Mouse (Mus musculus): ENCODE measurements at regions not wholly inside any gene's neighbourhood (a gene's known extent, or its start where the extent isn't known, plus 50 kb on each side); places are given as distances from the start of the nearest gene placed in this dataset.
"Not testable (repeated sequence)": the region's sequence is repeated elsewhere in the genome, so short reads cannot be mapped to it uniquely, and the experiment has no call there.

DNA sequence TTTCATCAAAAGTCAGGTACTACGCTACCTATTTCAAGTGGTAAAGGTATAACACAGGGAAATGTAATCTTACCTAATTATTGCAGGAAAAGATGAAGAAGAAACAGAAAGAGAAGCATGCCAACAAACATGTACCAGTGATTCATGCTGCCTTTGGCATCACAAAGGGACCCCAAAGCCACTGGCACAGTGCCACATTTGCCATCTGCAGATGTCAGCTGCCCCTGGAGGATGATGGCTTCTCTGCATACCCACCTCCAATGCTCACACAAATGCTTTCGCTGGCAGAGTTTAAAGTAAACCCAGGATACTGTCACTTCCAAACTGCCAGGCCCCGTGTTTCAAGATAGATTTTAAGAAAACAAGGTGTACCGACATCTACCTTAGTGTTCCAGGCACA is 168.6 kb upstream of the Fbxl7 start:
- no peaks in the 10 kb centered on the region for H3K36me3 ChIP-seq (replicated peaks)
- no peaks in the 10 kb centered on the region for H3K27me3 ChIP-seq
- 78% methylated on average over 4 of the region's 4 CpGs for WGBS
- H3K4me2 ChIP-seq: no peak overlapping the region
- no peak overlapping the region for H3K4me3 ChIP-seq (replicated peaks)
- ATAC-seq (ENCODE audit: low FRiP score): no peak
- H3K27ac ChIP-seq: no peak overlapping the region
- no peaks in the 10 kb centered on the region for H3K9me3 ChIP-seq
- H3K9ac ChIP-seq: no peak overlapping the region
- no peaks in the 10 kb centered on the region for H3K4me1 ChIP-seq

DNA sequence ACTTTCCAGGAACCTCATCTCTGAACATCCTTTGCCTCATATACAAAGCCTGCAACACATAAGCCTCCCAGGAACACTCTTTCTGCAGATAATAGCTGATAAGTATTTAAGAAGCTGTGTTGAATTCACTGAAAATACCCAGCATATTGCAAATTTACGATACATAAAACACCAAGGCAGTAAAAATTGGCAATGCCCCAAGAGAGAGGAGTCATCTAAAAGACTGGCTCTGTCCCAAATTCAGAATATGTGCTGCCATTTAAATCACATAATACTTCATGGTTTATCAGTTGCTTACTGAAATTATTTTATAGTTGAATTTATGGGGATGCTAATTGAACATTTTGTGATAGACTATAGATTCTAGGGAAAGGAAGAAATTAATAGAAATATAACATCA is 172.3 kb upstream of the Fbxl7 start:
- no peaks in the 10 kb centered on the region for H3K27me3 ChIP-seq
- H3K4me1 ChIP-seq: no peaks in the 10 kb centered on the region
- H3K36me3 ChIP-seq (replicated peaks): no peaks in the 10 kb centered on the region
- H3K4me3 ChIP-seq (replicated peaks): no peak overlapping the region
- no peak for ATAC-seq (ENCODE audit: low FRiP score)
- no peak overlapping the region for H3K27ac ChIP-seq
- no peaks in the 10 kb centered on the region for H3K9me3 ChIP-seq
- H3K9ac ChIP-seq: no peak overlapping the region
- WGBS: 83% methylated on average over 1 of the region's 1 CpGs
- no peak overlapping the region for H3K4me2 ChIP-seq

DNA sequence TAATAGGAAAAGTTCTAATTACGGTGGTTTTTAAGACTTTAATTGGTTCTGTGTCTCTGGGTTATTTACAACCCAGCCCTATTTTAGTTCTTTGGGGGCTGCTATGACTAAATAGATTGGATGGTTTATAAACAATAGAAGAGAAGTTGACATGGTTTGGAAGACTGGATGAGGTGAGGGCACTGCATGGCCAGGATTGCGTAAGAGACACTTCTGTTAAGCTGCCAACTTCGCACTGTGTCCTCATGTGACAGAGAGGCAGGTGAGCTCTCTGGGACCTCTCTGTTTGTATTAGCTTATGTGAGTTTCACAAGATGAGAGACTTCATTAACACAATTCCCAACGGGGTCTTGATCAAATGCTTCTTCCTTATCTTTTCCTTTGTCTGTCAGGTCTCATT is 182.5 kb upstream of the Fbxl7 start:
- no peak for ATAC-seq (ENCODE audit: low FRiP score)

DNA sequence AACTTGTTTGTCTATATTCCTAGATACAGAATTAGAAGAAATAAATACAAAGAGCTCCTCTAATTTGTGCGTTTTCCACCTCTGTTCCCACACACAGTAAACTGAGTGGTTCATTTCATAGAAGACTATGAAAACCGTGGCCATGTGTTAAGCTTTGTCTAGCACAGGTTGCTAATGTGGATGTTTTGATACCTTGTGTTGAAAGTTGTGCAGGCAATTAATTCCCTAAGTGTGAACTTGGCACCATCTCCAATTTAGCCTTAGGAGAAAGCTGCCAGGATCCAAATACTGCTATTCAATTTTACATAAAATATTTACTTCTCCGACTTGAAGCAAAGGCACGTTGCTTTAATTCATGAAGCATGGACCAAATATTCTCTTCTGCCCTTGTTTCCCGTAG is 187.4 kb upstream of the Fbxl7 start:
- no peaks in the 10 kb centered on the region for H3K9me3 ChIP-seq
- no peak for ATAC-seq (ENCODE audit: low FRiP score)
- H3K4me1 ChIP-seq: no peaks in the 10 kb centered on the region
- WGBS: 90% methylated on average over 5 of the region's 5 CpGs
- H3K9ac ChIP-seq: no peak overlapping the region
- H3K27ac ChIP-seq: no peak overlapping the region
- H3K4me2 ChIP-seq: no peak overlapping the region
- no peaks in the 10 kb centered on the region for H3K27me3 ChIP-seq
- no peak overlapping the region for H3K4me3 ChIP-seq (replicated peaks)
- H3K36me3 ChIP-seq (replicated peaks): no peaks in the 10 kb centered on the region

More for the DNA sequence above, 182.5 kb upstream of the Fbxl7 start:
- Histone ChIP-seq H3K4me1 (no peaks in the 10 kb centered on the region), H3K4me2 (no peak overlapping the region), H3K27me3 (no peaks in the 10 kb centered on the region), H3K9ac (no peak overlapping the region), H3K27ac (no peak overlapping the region), H3K36me3 (replicated peaks) (no peaks in the 10 kb centered on the region), H3K4me3 (replicated peaks) (no peak overlapping the region), H3K9me3 (no peaks in the 10 kb centered on the region)
- WGBS: 88% methylated on average over 4 of the region's 4 CpGs

DNA sequence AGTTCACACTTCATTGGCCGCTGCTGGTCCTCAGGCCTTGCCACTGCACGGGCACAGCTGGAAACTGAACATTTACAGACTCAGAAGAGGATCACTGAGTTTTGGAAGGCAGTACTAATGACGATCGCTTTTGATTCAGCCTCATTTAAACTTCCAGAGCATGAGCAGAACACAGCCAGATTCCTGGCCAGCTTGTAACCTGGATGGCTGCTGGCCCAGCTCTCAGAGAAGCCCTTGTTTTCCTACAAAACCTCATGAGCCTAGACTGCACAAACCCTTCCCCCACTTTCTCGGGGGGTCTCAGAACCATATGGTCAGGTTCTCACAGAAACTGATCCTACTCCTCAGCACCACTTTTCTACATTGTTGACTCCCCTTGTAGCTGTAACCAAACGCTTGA is 188.2 kb upstream of the Fbxl7 start:
- no peak for ATAC-seq (ENCODE audit: low FRiP score)
- no peaks in the 10 kb centered on the region for H3K27me3 ChIP-seq
- H3K9me3 ChIP-seq: no peaks in the 10 kb centered on the region
- H3K4me3 ChIP-seq (replicated peaks): no peak overlapping the region
- no peak overlapping the region for H3K27ac ChIP-seq
- H3K36me3 ChIP-seq (replicated peaks): no peaks in the 10 kb centered on the region
- no peak overlapping the region for H3K9ac ChIP-seq
- H3K4me2 ChIP-seq: no peak overlapping the region
- WGBS: 54% methylated on average over 6 of the region's 6 CpGs
- H3K4me1 ChIP-seq: no peaks in the 10 kb centered on the region

DNA sequence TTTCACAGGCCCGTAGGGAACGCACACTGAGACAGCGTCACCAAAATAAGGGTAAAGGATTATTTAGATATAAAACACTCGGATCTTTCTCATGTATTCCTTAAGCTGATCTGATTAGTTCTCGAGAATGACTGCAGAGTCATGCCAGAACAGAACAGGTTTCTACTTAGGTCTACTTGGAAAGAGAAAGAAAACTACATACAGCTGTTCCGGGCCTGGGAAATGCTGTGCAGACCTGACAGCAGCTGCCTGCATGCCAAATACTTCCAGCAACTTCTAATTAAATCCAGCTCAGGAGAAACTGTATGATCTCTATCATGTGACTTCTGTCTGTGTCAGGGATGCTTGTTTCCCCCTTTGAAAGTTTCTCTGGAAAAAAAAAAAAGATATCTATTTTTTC is 193.8 kb upstream of the Fbxl7 start:
- Histone ChIP-seq H3K27me3 (no peaks in the 10 kb centered on the region), H3K4me3 (replicated peaks) (no peak overlapping the region), H3K27ac (no peak overlapping the region), H3K4me1 (no peaks in the 10 kb centered on the region), H3K4me2 (no peak overlapping the region), H3K36me3 (replicated peaks) (no peaks in the 10 kb centered on the region), H3K9me3 (no peaks in the 10 kb centered on the region), H3K9ac (no peak overlapping the region)
- 82% methylated on average over 6 of the region's 6 CpGs for WGBS
- no peak for ATAC-seq (ENCODE audit: low FRiP score)

- Histone ChIP-seq H3K4me3 (replicated peaks) (no peak overlapping the region), H3K9me3 (no peaks in the 10 kb centered on the region), H3K36me3 (replicated peaks) (no peaks in the 10 kb centered on the region), H3K4me2 (no peak overlapping the region), H3K27ac (no peak overlapping the region), H3K4me1 (no peaks in the 10 kb centered on the region), H3K27me3 (no peaks in the 10 kb centered on the region), H3K9ac (no peak overlapping the region)
- 81% methylated on average over 3 of the region's 3 CpGs for WGBS
- ATAC-seq (ENCODE audit: low FRiP score): no peak
Measured at GRCm38 (mm10) chr15:27094102-27094501, 198.7 kb upstream of the Fbxl7 start.

- no peak overlapping the region for H3K4me3 ChIP-seq (replicated peaks)
- 92% methylated on average over 9 of the region's 9 CpGs for WGBS
Measured at GRCm38 (mm10) chr15:27095231-27095630, 199.9 kb upstream of the Fbxl7 start.

GRCm38 (mm10) chr15:27101610-27102009 is 206.2 kb upstream of the Fbxl7 start:
- not testable (repeated sequence) for H3K4me2 ChIP-seq; H3K9ac ChIP-seq; H3K36me3 ChIP-seq (replicated peaks); H3K27me3 ChIP-seq; H3K4me3 ChIP-seq (replicated peaks); ATAC-seq (ENCODE audit: low FRiP score); H3K9me3 ChIP-seq; H3K4me1 ChIP-seq; H3K27ac ChIP-seq
- 90% methylated on average over 2 of the region's 2 CpGs for WGBS

More at GRCm38 (mm10) chr15:27095231-27095630, 199.9 kb upstream of the Fbxl7 start:
- Histone ChIP-seq H3K4me1 (no peaks in the 10 kb centered on the region), H3K4me2 (no peak overlapping the region), H3K27me3 (no peaks in the 10 kb centered on the region), H3K9ac (no peak overlapping the region), H3K9me3 (no peaks in the 10 kb centered on the region), H3K27ac (no peak overlapping the region), H3K36me3 (replicated peaks) (no peaks in the 10 kb centered on the region)
- no peak for ATAC-seq (ENCODE audit: low FRiP score)

DNA sequence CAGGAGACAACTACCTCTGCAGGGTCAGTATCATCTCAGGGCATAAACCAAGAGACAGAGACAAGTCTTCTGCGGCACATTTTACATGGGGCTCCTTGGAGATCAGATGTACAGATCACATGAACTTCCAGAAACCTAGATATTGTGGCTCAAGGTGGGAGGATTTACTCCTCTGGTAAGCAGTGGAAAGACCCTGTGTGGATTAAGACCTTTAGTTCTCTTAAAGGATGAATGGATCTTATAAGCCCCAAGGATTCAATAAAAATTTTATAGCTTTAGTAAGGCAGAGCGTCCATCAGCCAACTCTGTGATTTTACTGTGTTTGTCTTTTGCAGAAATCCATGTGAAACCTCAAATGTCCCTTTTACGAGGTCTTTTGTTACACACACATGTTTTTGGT is 213.8 kb upstream of the Fbxl7 start:
- Histone ChIP-seq H3K9me3 (no peaks in the 10 kb centered on the region), H3K27me3 (no peaks in the 10 kb centered on the region), H3K27ac (no peak overlapping the region), H3K4me3 (replicated peaks) (no peak overlapping the region), H3K36me3 (replicated peaks) (no peaks in the 10 kb centered on the region), H3K4me1 (no peaks in the 10 kb centered on the region), H3K4me2 (no peak overlapping the region), H3K9ac (no peak overlapping the region)
- ATAC-seq (ENCODE audit: low FRiP score): no peak
- 87% methylated on average over 3 of the region's 3 CpGs for WGBS

- 26% methylated on average over 1 of the region's 1 CpGs for WGBS
- H3K4me2 ChIP-seq: no peak overlapping the region
- H3K27ac ChIP-seq: no peak overlapping the region
- ATAC-seq (ENCODE audit: low FRiP score): no peak
- no peaks in the 10 kb centered on the region for H3K36me3 ChIP-seq (replicated peaks)
- no peak overlapping the region for H3K9ac ChIP-seq
- no peaks in the 10 kb centered on the region for H3K9me3 ChIP-seq
- H3K27me3 ChIP-seq: no peaks in the 10 kb centered on the region
- no peak overlapping the region for H3K4me3 ChIP-seq (replicated peaks)
- H3K4me1 ChIP-seq: peaks cover 4% of the 10 kb centered on the region; the same call in 1 of the 2 replicates
Measured at GRCm38 (mm10) chr15:27129697-27130096, 234.3 kb upstream of the Fbxl7 start.

- no peaks in the 10 kb centered on the region for H3K27me3 ChIP-seq
- no peak overlapping the region for H3K9ac ChIP-seq
- ATAC-seq (ENCODE audit: low FRiP score): no peak
- no peaks in the 10 kb centered on the region for H3K4me1 ChIP-seq
- H3K4me2 ChIP-seq: no peak overlapping the region
- no peak overlapping the region for H3K4me3 ChIP-seq (replicated peaks)
- no peak overlapping the region for H3K27ac ChIP-seq
- 85% methylated on average over 2 of the region's 2 CpGs for WGBS
- no peaks in the 10 kb centered on the region for H3K36me3 ChIP-seq (replicated peaks)
- H3K9me3 ChIP-seq: no peaks in the 10 kb centered on the region
Measured at GRCm38 (mm10) chr15:27132761-27133160, 237.4 kb upstream of the Fbxl7 start.

- H3K9me3 ChIP-seq: no peaks in the 10 kb centered on the region
- H3K9ac ChIP-seq: no peak overlapping the region
- H3K4me3 ChIP-seq (replicated peaks): no peak overlapping the region
- no peaks in the 10 kb centered on the region for H3K4me1 ChIP-seq
- no peaks in the 10 kb centered on the region for H3K36me3 ChIP-seq (replicated peaks)
- no peak for ATAC-seq (ENCODE audit: low FRiP score)
- no peaks in the 10 kb centered on the region for H3K27me3 ChIP-seq
- WGBS: 82% methylated on average over 5 of the region's 5 CpGs
- no peak overlapping the region for H3K27ac ChIP-seq
- H3K4me2 ChIP-seq: no peak overlapping the region
Measured at GRCm38 (mm10) chr15:27137580-27137979, 242.2 kb upstream of the Fbxl7 start.

- H3K9me3 ChIP-seq: no peaks in the 10 kb centered on the region
- H3K9ac ChIP-seq: no peak overlapping the region
- H3K36me3 ChIP-seq (replicated peaks): no peaks in the 10 kb centered on the region
- H3K4me2 ChIP-seq: no peak overlapping the region
- H3K27me3 ChIP-seq: no peaks in the 10 kb centered on the region
- no peaks in the 10 kb centered on the region for H3K4me1 ChIP-seq
- H3K27ac ChIP-seq: no peak overlapping the region
- H3K4me3 ChIP-seq (replicated peaks): no peak overlapping the region
- WGBS: 74% methylated on average over 6 of the region's 6 CpGs
- ATAC-seq (ENCODE audit: low FRiP score): no peak
Measured at GRCm38 (mm10) chr15:27145860-27146259, 250.5 kb upstream of the Fbxl7 start.
